Mouse (Mus musculus) spleen, adult 2 months (tissue): ENCODE data around the gene Tmem132e.

Experiments used
- CTCF ChIP-seq: fragments of 200-500 bp; IDR thresholded peaks from 2 replicates; pipeline ENCODE4 v1.5.1; 2011; ENCODE audit warnings: mild to moderate bottlenecking, inconsistent platforms; ENCODE audit not compliant: insufficient read depth, insufficient read length, insufficient replicate concordance; ENCODE audit errors: extremely low read depth
- POLR2A ChIP-seq: fragments of 200-500 bp; IDR thresholded peaks from 2 replicates; pipeline ENCODE4 v1.6.1; 2011; ENCODE audit warnings: low read depth, low read length, inconsistent platforms

DNA sequence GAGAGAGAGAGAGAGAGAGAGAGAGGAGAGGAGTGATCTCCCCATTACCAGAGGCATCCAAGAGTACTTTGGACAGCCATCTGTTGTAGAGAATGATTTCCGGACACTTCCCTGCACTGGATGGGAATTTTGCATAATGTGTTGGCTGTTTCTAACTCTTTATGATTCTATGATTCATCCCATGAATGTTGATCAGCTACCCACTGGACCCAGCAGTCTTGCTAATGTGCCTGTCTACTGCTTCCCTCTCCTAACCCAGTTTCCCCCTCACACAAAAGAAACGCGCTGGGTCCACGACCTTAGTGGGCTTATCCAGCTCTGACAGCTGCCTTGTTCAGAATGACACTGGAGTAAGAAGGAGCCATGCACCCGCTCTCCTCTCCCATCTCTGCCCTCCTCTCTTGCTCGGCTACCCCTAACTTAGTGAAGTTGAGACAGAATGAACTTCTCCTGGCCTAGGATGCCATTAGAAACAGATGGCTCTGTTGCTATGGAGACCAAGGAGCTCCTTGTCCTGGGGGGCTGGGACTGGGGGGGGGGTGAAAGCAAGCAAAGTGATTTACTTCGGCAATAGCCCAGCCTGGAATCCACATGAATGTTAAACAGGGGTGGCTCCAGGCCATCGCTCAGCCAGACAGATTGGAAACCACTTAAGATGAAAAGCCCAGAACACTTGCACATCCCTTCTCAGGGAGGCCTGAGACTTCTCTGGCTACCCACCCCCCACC, 98.8 kb downstream of the Tmem132e start:
- TF ChIP-seq CTCF, result no peak
- no peak for TF ChIP-seq POLR2A
